Mouse (Mus musculus) layer of hippocampus, adult 2 months (tissue): ENCODE measurements around the gene Rgp1. TPM values are rescaled to one million over a fixed set of nuclear protein-coding genes. Genes with fewer than 3 reads are reported as not detected.
"Not testable (repeated sequence)": the region's sequence is repeated elsewhere in the genome, so short reads cannot be mapped to it uniquely, and the experiment has no call there.

ENCODE experiments used
- DNase-seq, 2 experiments: peaks; one replicate each; pipeline ENCODE4 v3.0.0; 2022; ENCODE audit warnings: low spot score in 2 of 2
- H3K27ac ChIP-seq: fragments of 200-600 bp; 2 replicates; pipeline ENCODE4 v1.8.1; 2022
- H3K4me3 ChIP-seq: fragments of 200-600 bp; 2 replicates; pipeline ENCODE4 v1.8.1; 2022; ENCODE audit warnings: mild to moderate bottlenecking
- CTCF ChIP-seq: fragments of 200-600 bp; conservative IDR thresholded peaks from 2 replicates; pipeline ENCODE4 v1.8.1; 2022; ENCODE audit warnings: antibody characterized with exemption, mild to moderate bottlenecking, moderate library complexity
- long read RNA-seq, 2 experiments: library from polyadenylated mRNA; stranded (forward); transcript quantifications; one replicate each; pipeline ENCODE4 v2.0.0; 2021; ENCODE audit warnings: borderline mapping rate in 2 of 2
- total RNA-seq, 2 experiments: library from RNA; stranded (reverse); gene quantifications; 2 replicates each; pipeline ENCODE4 v1.2.3; 2021

Rgp1 gene
- 10 to 100 TPM; 45.3 to 49.9 TPM for total RNA-seq
- long read RNA-seq, experiment 1, partial matches to known transcripts = 2 of 4 reads
- long read RNA-seq, experiment 1, other reads (novel, unspliced or antisense) = 2 of 4 reads
- long read RNA-seq, experiment 2, full-length matches to known transcripts = 1 of 3 reads
- long read RNA-seq, experiment 2, partial matches to known transcripts = 2 of 3 reads
- long read RNA-seq, experiment 2, other reads (novel, unspliced or antisense) = 0 of 3 reads

- H3K27ac ChIP-seq = peak within 1 kb of the TSS; percentile 97
- DNase-seq = peak; percentile 73 to 81
These were observed at the start of gene Rgp1, which contains the start of gene Gba2 for GRCm38 (mm10) chr4:43578376-43579204. Gene Rgp1, plus strand, starts transcription at chr4:43578715. Gene Gba2, minus strand, starts transcription at chr4:43578873.

GRCm38 (mm10) chr4:43530081-43530501 lies 48.4 kb upstream of the Rgp1 start:
- TF ChIP-seq CTCF = no peak
- no peak overlapping the region for H3K27ac ChIP-seq
- no peak for DNase-seq
- no peak overlapping the region for H3K4me3 ChIP-seq

More at GRCm38 (mm10) chr4:43578376-43579204, at the start of gene Rgp1, which contains the start of gene Gba2:
- TF ChIP-seq CTCF = peak; percentile 60
- peak within 1 kb of the TSS; percentile 65 for H3K4me3 ChIP-seq

GRCm38 (mm10) chr4:43530581-43530980 lies 47.9 kb upstream of the Rgp1 start:
- Histone ChIP-seq H3K4me3 (no peak overlapping the region), H3K27ac (no peak overlapping the region)
- peak; percentile 69 to 72 for DNase-seq
- TF ChIP-seq CTCF = peak; percentile 95

GRCm38 (mm10) chr4:43533270-43533669 lies 45.2 kb upstream of the Rgp1 start:
- TF ChIP-seq CTCF = no peak
- Histone ChIP-seq H3K4me3 (no peak overlapping the region), H3K27ac (no peak overlapping the region)
- DNase-seq = no peak

- DNase-seq = no peak
- no peak for TF ChIP-seq CTCF
- no peak overlapping the region for H3K4me3 ChIP-seq
- H3K27ac ChIP-seq = no peak overlapping the region
These were observed 42.9 kb upstream of the Rgp1 start for GRCm38 (mm10) chr4:43535628-43536027.

GRCm38 (mm10) chr4:43536031-43536430 lies 42.5 kb upstream of the Rgp1 start:
- no peak for DNase-seq
- TF ChIP-seq CTCF = no peak
- Histone ChIP-seq H3K4me3 (no peak overlapping the region), H3K27ac (no peak overlapping the region)

- Histone ChIP-seq H3K4me3 (no peak overlapping the region), H3K27ac (no peak overlapping the region)
- no peak for DNase-seq
- no peak for TF ChIP-seq CTCF
These were observed 36.5 kb upstream of the Rgp1 start for GRCm38 (mm10) chr4:43542044-43542443.

- Histone ChIP-seq H3K4me3 (no peak overlapping the region), H3K27ac (no peak overlapping the region)
- DNase-seq = no peak
- no peak for TF ChIP-seq CTCF
These were observed 32.0 kb upstream of the Rgp1 start for GRCm38 (mm10) chr4:43546375-43547047.

- no peak overlapping the region for H3K27ac ChIP-seq
- TF ChIP-seq CTCF = no peak
These were observed 31.4 kb upstream of the Rgp1 start for GRCm38 (mm10) chr4:43547160-43547559.

GRCm38 (mm10) chr4:43549055-43549454 lies 29.5 kb upstream of the Rgp1 start:
- no peak overlapping the region for H3K4me3 ChIP-seq
- no peak overlapping the region for H3K27ac ChIP-seq
- no peak for TF ChIP-seq CTCF
- no peak for DNase-seq

More at GRCm38 (mm10) chr4:43547160-43547559, 31.4 kb upstream of the Rgp1 start:
- DNase-seq = no peak
- no peak overlapping the region for H3K4me3 ChIP-seq

GRCm38 (mm10) chr4:43551854-43552253 lies 26.7 kb upstream of the Rgp1 start:
- not testable (repeated sequence) for DNase-seq, H3K4me3 ChIP-seq
- H3K27ac ChIP-seq = peak overlapping the region; percentile 37; the same call in 1 of the 2 replicates
- TF ChIP-seq CTCF = peak; percentile 53

- Histone ChIP-seq H3K27ac (peak overlapping the region; percentile 37; the same call in 1 of the 2 replicates), H3K4me3 (no peak overlapping the region)
- no peak for TF ChIP-seq CTCF
- peak in 1 of 2 experiments; percentile 26 for DNase-seq
These were observed 26.1 kb upstream of the Rgp1 start for GRCm38 (mm10) chr4:43552437-43552836.

GRCm38 (mm10) chr4:43553891-43554290 lies 24.6 kb upstream of the Rgp1 start:
- TF ChIP-seq CTCF = no peak
- no peak for DNase-seq

More at GRCm38 (mm10) chr4:43553891-43554290, 24.6 kb upstream of the Rgp1 start:
- Histone ChIP-seq H3K27ac (no peak overlapping the region), H3K4me3 (no peak overlapping the region)
